Comparison of ENCODE assay signal across 24 mouse cellular contexts in the genomic region with DNA sequence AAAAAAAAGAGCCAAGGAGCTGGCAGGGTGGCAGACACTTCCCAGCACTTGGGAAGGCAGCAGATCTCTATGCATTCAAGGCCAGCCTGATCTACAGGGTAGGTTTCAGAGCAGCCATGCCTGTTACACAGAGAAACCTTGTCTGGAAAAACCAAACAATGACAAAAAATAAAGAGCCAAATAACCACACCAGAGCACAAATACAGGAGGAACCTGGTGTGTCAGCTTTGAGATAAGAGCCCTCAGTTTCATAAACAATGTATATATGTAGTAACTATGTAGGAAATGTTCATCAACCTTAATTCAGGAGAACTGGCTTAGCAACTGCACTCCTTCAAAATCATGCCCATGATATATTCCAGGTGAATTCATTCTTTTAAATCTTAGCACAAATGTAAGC.
"Had no signal": no experiment of that assay in that cellular context is flagged by ENCODE, and none has a peak within 500 bp of the region (broad histone marks: within the 10 kb centered on the region; RNA-seq: fewer than 3 reads in every experiment).

No protein-coding gene starts in this region.

- H3K4me2 ChIP-seq: heart, embryonic 11.5 days; heart, embryonic 13.5 days; heart, embryonic 15.5 days; hindbrain, embryonic 13.5 days; hindbrain, embryonic 15.5 days; limb, embryonic 13.5 days; limb, embryonic 15.5 days; liver, embryonic 11.5 days had no signal

- H3K9me3 ChIP-seq: heart, embryonic 13.5 days; heart, embryonic 15.5 days; hindbrain, embryonic 13.5 days; hindbrain, embryonic 15.5 days; limb, embryonic 13.5 days; limb, embryonic 15.5 days had no signal

- H3K27me3 ChIP-seq: heart, embryonic 13.5 days; heart, embryonic 15.5 days; hindbrain, embryonic 13.5 days; hindbrain, embryonic 15.5 days; limb, embryonic 13.5 days; limb, embryonic 15.5 days had no signal

- H3K27ac ChIP-seq: heart, adult 2 months; heart, embryonic 13.5 days; heart, embryonic 15.5 days; hindbrain, embryonic 13.5 days; hindbrain, embryonic 15.5 days; hindbrain, postnatal 0 days; kidney, postnatal 0 days; limb, embryonic 13.5 days had no signal

- H3K9ac ChIP-seq: heart, embryonic 13.5 days; heart, embryonic 15.5 days; hindbrain, embryonic 13.5 days; hindbrain, embryonic 15.5 days; limb, embryonic 13.5 days had no signal

- H3K4me3 ChIP-seq: heart, adult 2 months; heart, embryonic 13.5 days; heart, embryonic 15.5 days; hindbrain, embryonic 13.5 days; hindbrain, embryonic 15.5 days; limb, embryonic 13.5 days; limb, embryonic 15.5 days had no signal

- DNase-seq: gastrocnemius, postnatal 14 days; gastrocnemius, postnatal 36 days; heart, adult 11 months; heart, adult 2 months; heart, postnatal 14 days; heart, postnatal 36 days; kidney, adult 18-20 months; kidney, adult 8-10 months; kidney, postnatal 14 days; kidney, postnatal 36 days; layer of hippocampus, adult 9-11 months; layer of hippocampus, postnatal 36 days; left cerebral cortex, postnatal 4 days had no signal

- ATAC-seq: hindbrain, postnatal 0 days; intestine, embryonic 16.5 days had no signal

- H3K4me1 ChIP-seq: limb, embryonic 15.5 days had no signal
